Mouse (Mus musculus) brain, embryonic 14.5 days (tissue): Measurements from ENCODE around the gene Zpr1. TPM values are rescaled to one million over a fixed set of nuclear protein-coding genes. Genes with fewer than 3 reads are reported as not detected.

Source experiments
- DNase-seq: peaks from one replicate; pipeline ENCODE4 v3.0.0-alpha.2; 2011; ENCODE audit warnings: low read depth
- CTCF ChIP-seq: fragments of 200-500 bp; IDR thresholded peaks from 2 replicates; pipeline ENCODE4 v1.5.1; 2012; ENCODE audit warnings: inconsistent platforms, mild to moderate bottlenecking, moderate library complexity, borderline replicate concordance; ENCODE audit not compliant: insufficient read depth, insufficient read length; ENCODE audit errors: extremely low read depth
- POLR2A ChIP-seq: fragments of 200-500 bp; IDR thresholded peaks from 2 replicates; pipeline ENCODE4 v1.6.1; 2012; ENCODE audit warnings: mild to moderate bottlenecking, inconsistent platforms, borderline replicate concordance; ENCODE audit not compliant: poor library complexity, insufficient read depth, insufficient read length, severe bottlenecking; ENCODE audit errors: extremely low read depth
- polyA plus RNA-seq: library from polyadenylated mRNA; depleted of rRNA; stranded (reverse); fragments of >200 nt; gene quantifications from 2 replicates; pipeline ENCODE4 v1.2.3, GENCODE M21; 2012

The Zpr1 gene
- polyA plus RNA-seq, 1 experiment: 37.3 TPM

GRCm38 (mm10) chr9:46238850-46239249 lies 34.0 kb upstream of the Zpr1 start:
- TF ChIP-seq CTCF: no peak
- no peak for TF ChIP-seq POLR2A
- DNase-seq: no peak

GRCm38 (mm10) chr9:46240526-46241153 lies 32.2 kb upstream of the Zpr1 start, which contains the start of gene Apoa4:
Gene Apoa4 (plus strand): TSS chr9:46240696.
- DNase-seq: no peak
- TF ChIP-seq POLR2A (no peak), CTCF (no peak)

- no peak for DNase-seq
- TF ChIP-seq POLR2A (no peak), CTCF (no peak)
Measured at GRCm38 (mm10) chr9:46241818-46242217, 31.0 kb upstream of the Zpr1 start.

GRCm38 (mm10) chr9:46243122-46243521 lies 29.7 kb upstream of the Zpr1 start:
- TF ChIP-seq POLR2A: no peak
- TF ChIP-seq CTCF: no peak
- DNase-seq: no peak

- TF ChIP-seq POLR2A: no peak
- TF ChIP-seq CTCF: no peak
- no peak for DNase-seq
Measured at GRCm38 (mm10) chr9:46243584-46243983, 29.3 kb upstream of the Zpr1 start.

- DNase-seq: peak; percentile 92
- TF ChIP-seq POLR2A: no peak
- peak; percentile 90 for TF ChIP-seq CTCF
Measured at GRCm38 (mm10) chr9:46246752-46247324, 26.0 kb upstream of the Zpr1 start.

- TF ChIP-seq CTCF (no peak), POLR2A (no peak)
- no peak for DNase-seq
Measured at GRCm38 (mm10) chr9:46256177-46256576, 16.7 kb upstream of the Zpr1 start.

GRCm38 (mm10) chr9:46256658-46257385 lies 16.0 kb upstream of the Zpr1 start:
- TF ChIP-seq CTCF: no peak
- TF ChIP-seq POLR2A: no peak
- no peak for DNase-seq

- no peak for DNase-seq
- TF ChIP-seq CTCF (no peak), POLR2A (no peak)
Measured at GRCm38 (mm10) chr9:46257546-46257945, 15.3 kb upstream of the Zpr1 start.

GRCm38 (mm10) chr9:46259111-46259510 lies 13.8 kb upstream of the Zpr1 start:
- TF ChIP-seq POLR2A: no peak
- no peak for TF ChIP-seq CTCF
- DNase-seq: no peak

GRCm38 (mm10) chr9:46261131-46261530 lies 11.7 kb upstream of the Zpr1 start:
- DNase-seq: no peak
- TF ChIP-seq POLR2A (no peak), CTCF (no peak)

GRCm38 (mm10) chr9:46268343-46268873 lies 4.5 kb upstream of the Zpr1 start, which contains the start of gene Apoa5:
Gene Apoa5 (plus strand): TSS chr9:46268633.
- DNase-seq: no peak
- TF ChIP-seq POLR2A: no peak
- no peak for TF ChIP-seq CTCF

GRCm38 (mm10) chr9:46269125-46269524 lies 3.7 kb upstream of the Zpr1 start:
- DNase-seq: no peak
- TF ChIP-seq POLR2A (no peak), CTCF (no peak)

- TF ChIP-seq POLR2A (no peak), CTCF (no peak)
- no peak for DNase-seq
Measured at GRCm38 (mm10) chr9:46270782-46271181, 2.1 kb upstream of the Zpr1 start.

- TF ChIP-seq POLR2A: no peak
- TF ChIP-seq CTCF: no peak
- no peak for DNase-seq
Measured at GRCm38 (mm10) chr9:46272070-46272469, 794 bp upstream of the Zpr1 start.
